Mouse (Mus musculus): ENCODE measurements at regions not wholly inside any gene's neighbourhood (a gene's known extent, or its start where the extent isn't known, plus 50 kb on each side); places are given as distances from the start of the nearest gene placed in this dataset.

- TF ChIP-seq POLR2A (IDR thresholded peaks at IDR 0.05; ENCODE audit: borderline replicate concordance, control insufficient read depth, low read depth, low read length) (no peak), CTCF (IDR thresholded peaks at IDR 0.05; ENCODE audit: control insufficient read depth, insufficient read depth, low read length) (no peak)
Measured at GRCm38 (mm10) chr4:9019241-9020110, 780.6 kb upstream of the Car8 start.
